11 mouse cellular contexts compared by ENCODE assay signal in the genomic region with DNA sequence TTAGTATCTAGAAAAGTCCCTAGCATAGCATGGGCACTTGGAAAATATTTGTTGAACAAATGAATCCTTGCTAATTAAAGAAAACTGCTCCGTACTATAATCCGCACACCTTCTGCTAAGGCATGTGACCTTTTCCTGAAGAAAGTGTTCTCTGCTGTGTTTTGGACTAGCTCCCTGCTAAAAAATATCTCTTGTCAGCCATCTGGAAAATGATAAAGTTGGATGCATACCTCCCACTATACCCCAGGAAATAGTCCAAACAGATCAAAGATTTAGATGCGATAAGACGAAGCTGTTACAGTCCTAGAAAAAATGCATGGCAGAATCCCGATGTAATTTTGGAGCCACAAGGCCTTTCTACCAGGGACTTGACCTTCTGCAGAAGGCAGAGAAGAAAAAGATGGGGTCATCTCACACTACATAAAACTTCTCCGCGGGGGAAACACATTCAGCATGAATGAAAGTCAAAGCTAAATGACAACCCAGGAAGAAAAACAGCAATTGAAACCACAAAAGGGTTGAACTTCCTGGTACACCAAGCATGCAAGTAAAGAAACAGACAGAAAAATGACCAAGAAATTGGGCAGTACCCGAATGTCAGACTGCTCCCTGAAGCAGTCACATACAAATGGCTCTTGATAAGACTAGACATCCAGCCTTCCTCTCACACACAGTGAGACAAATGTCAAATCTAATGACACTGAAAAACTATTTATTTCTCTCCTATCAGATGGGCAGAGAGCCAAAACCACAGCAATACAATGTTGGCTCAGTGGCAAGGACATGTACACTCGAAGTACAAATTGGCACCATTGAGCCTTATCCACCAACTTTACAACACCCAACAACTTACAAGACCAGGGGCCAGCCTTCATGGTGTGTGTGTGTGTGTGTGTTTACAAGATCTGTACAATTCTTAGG. TPM values are rescaled to one million over a fixed set of nuclear protein-coding genes. Genes with fewer than 3 reads are reported as not detected.
DNase-seq lines count a peak whose midpoint lies in the region; ATAC-seq and TF ChIP-seq lines count a peak whose summit lies in the region.
"Had no signal": no experiment of that assay in that cellular context is flagged by ENCODE, and none has a peak within 500 bp of the region (broad histone marks: within the 10 kb centered on the region; RNA-seq: fewer than 3 reads in every experiment).

No protein-coding gene starts in this region.

- H3K36me3 ChIP-seq in stomach, postnatal 0 days (ENCODE audit: control insufficient read depth, insufficient read depth, low read length), result no peaks in the 10 kb centered on the region
- no peaks in the 10 kb centered on the region for H3K36me3 ChIP-seq in heart, adult 2 months (ENCODE audit: control insufficient read depth, insufficient read depth, low read length)
- H3K36me3 ChIP-seq: heart, embryonic 15.5 days had no signal

- no peak for TF ChIP-seq CTCF in stomach, postnatal 0 days (IDR thresholded peaks at IDR 0.05; ENCODE audit: low read depth)
- TF ChIP-seq CTCF in heart, adult 2 months (IDR thresholded peaks at IDR 0.05), result no peak

- no peaks in the 10 kb centered on the region for H3K4me1 ChIP-seq in stomach, postnatal 0 days (replicated peaks; ENCODE audit: control insufficient read depth, insufficient read depth)
- no peaks in the 10 kb centered on the region for H3K4me1 ChIP-seq in heart, adult 2 months (ENCODE audit: control insufficient read depth, insufficient read depth, low read length)

- H3K4me2 ChIP-seq in stomach, postnatal 0 days (replicated peaks; ENCODE audit: low read depth), result no peak overlapping the region
- H3K4me2 ChIP-seq: heart, embryonic 15.5 days; midbrain, embryonic 11.5 days had no signal

- no peaks in the 10 kb centered on the region for H3K9me3 ChIP-seq in stomach, postnatal 0 days (ENCODE audit: control insufficient read depth, low read length)
- H3K9me3 ChIP-seq: heart, embryonic 15.5 days had no signal

- intact Hi-C loops in heart, adult 2 months (cut with DNase I), result no loop called here

- H3K9ac ChIP-seq in stomach, postnatal 0 days (ENCODE audit: low read length), result no peak overlapping the region
- H3K9ac ChIP-seq in heart, adult 2 months (ENCODE audit: low read depth, low read length), result no peak overlapping the region
- H3K9ac ChIP-seq: heart, embryonic 15.5 days had no signal

- H3K27me3 ChIP-seq in stomach, postnatal 0 days (ENCODE audit: control insufficient read depth, insufficient read depth, low read length), result no peaks in the 10 kb centered on the region
- H3K27me3 ChIP-seq in heart, adult 2 months (ENCODE audit: control insufficient read depth, insufficient read depth, low read length), result no peaks in the 10 kb centered on the region
- H3K27me3 ChIP-seq: heart, embryonic 15.5 days had no signal

- TF ChIP-seq EP300 in stomach, postnatal 0 days (optimal IDR thresholded peaks at IDR 0.05), result no peak
- no peak for TF ChIP-seq EP300 in heart, adult 2 months (IDR thresholded peaks at IDR 0.05; ENCODE audit: insufficient read depth, low read depth, low read length)

- H3K4me3 ChIP-seq in stomach, postnatal 0 days (ENCODE audit: low read depth, low read length), result no peak overlapping the region
- H3K4me3 ChIP-seq in heart, adult 2 months, result no peak overlapping the region
- H3K4me3 ChIP-seq: erythroblast, embryonic 14.5 days; heart, embryonic 15.5 days had no signal

- DNase-seq in frontal cortex, postnatal 25 days (ENCODE audit: low spot score in 2 of 2), result no peak
- DNase-seq in urinary bladder, postnatal 14 days (ENCODE audit: low spot score), result peak; percentile 23
- DNase-seq in urinary bladder, postnatal 10 days (ENCODE audit: low spot score), result no peak
- DNase-seq in large intestine, adult 2 months (ENCODE audit: low read depth, low spot score), result peak; percentile 94
- DNase-seq in stomach, postnatal 0 days (ENCODE audit: low spot score), result peak; percentile 36
- no peak for DNase-seq in cerebellum, adult 9-10 months
- DNase-seq in heart, adult 2 months, result no peak

- WGBS in large intestine, adult 2 months, result 30% methylated on average over 9 of the region's 9 CpGs
- 55% methylated on average over 9 of the region's 9 CpGs for WGBS in stomach, postnatal 0 days
- WGBS in heart, adult 2 months, result 45% methylated on average over 9 of the region's 9 CpGs

- peak; percentile 59 for ATAC-seq in frontal cortex, adult (ENCODE audit: low TSS enrichment)
- peak; percentile 78 for ATAC-seq in stomach, postnatal 0 days (ENCODE audit: low FRiP score, low TSS enrichment)

- H3K79me2 ChIP-seq in heart, adult 2 months (replicated peaks; ENCODE audit: control insufficient read depth, insufficient read depth, low read length), result no peaks in the 10 kb centered on the region

- H3K27ac ChIP-seq in stomach, postnatal 0 days (replicated peaks), result 0 out of 2 replicates have a peak overlapping the region, but pooled peaks have one; percentile 35
- no peak overlapping the region for H3K27ac ChIP-seq in heart, adult 2 months
- H3K27ac ChIP-seq: heart, embryonic 15.5 days had no signal

- no peak for TF ChIP-seq POLR2A in heart, adult 2 months (IDR thresholded peaks at IDR 0.05; ENCODE audit: insufficient read depth, low read depth, low read length)

RNA-seq across cellular contexts. Expression of a gene that starts 29.3 kb away (rescaled TPM):
- polyA plus RNA-seq in large intestine, adult 2 months (2012; rRNA removed), result 37.6 and 49.8 TPM in 2 replicates
- polyA plus RNA-seq in stomach, postnatal 0 days (2015; fragmentation: Nextera tagmentation; extraction: Ambion mirVana), result 63.5 and 64.0 TPM in 2 replicates
- total RNA-seq in heart, adult 2 months (2021), result 10 to 100 TPM; 51.5 to 55.3 TPM
- 22.2 and 39.7 TPM in 2 replicates for polyA plus RNA-seq in heart, adult 2 months (2012; rRNA removed)

RNA-seq across cellular contexts. Expression of a gene that starts 29.5 kb away (rescaled TPM):
- polyA plus RNA-seq in large intestine, adult 2 months (2012; rRNA removed), result 4.5 and 5.2 TPM in 2 replicates
- polyA plus RNA-seq in stomach, postnatal 0 days (2015; fragmentation: Nextera tagmentation; extraction: Ambion mirVana), result 6.8 and 8.4 TPM in 2 replicates
- 10 to 100 TPM; 16.4 to 17.5 TPM for total RNA-seq in heart, adult 2 months (2021)
- 7.3 and 11.9 TPM in 2 replicates for polyA plus RNA-seq in heart, adult 2 months (2012; rRNA removed)

RNA-seq across cellular contexts. Expression of a gene that starts 31.9 kb away (rescaled TPM):
- 14.7 and 25.3 TPM in 2 replicates for polyA plus RNA-seq in large intestine, adult 2 months (2012; rRNA removed)
- polyA plus RNA-seq in stomach, postnatal 0 days (2015; fragmentation: Nextera tagmentation; extraction: Ambion mirVana), result 9.8 and 11.9 TPM in 2 replicates
- not detected for total RNA-seq in heart, adult 2 months (2021)
- 0.14 TPM in 1 of 2 replicates, not detected in the other for polyA plus RNA-seq in heart, adult 2 months (2012; rRNA removed)
- polyA plus RNA-seq: erythroblast, embryonic 14.5 days had no signal

Comparison
In these comparisons a context has a peak if more than half of its experiments do, and no peak if none do; other contexts are left out.
1. DNase-seq: peak in urinary bladder, postnatal 14 days (single experiment), large intestine, adult 2 months (single experiment) and stomach, postnatal 0 days (single experiment); none in frontal cortex, postnatal 25 days (0 of 2), urinary bladder, postnatal 10 days (single experiment), cerebellum, adult 9-10 months (single experiment) and heart, adult 2 months (0 of 2).